Mouse (Mus musculus) adrenal gland, adult 18-20 months (tissue): ENCODE data around the gene Olfr160. TPM values are rescaled to one million over a fixed set of nuclear protein-coding genes. Genes with fewer than 3 reads are reported as not detected.
A peak's percentile ranks its signal among the peaks of the same experiment; 100 is the strongest.

Source experiments
- DNase-seq, 2 experiments: peaks; one replicate each; pipeline ENCODE4 v3.0.0; 2021 to 2022; ENCODE audit warnings: low spot score in 2 of 2
- long read RNA-seq, 2 experiments: library from polyadenylated mRNA; stranded (forward); transcript quantifications; one replicate each; pipeline ENCODE4 v2.0.0; 2021
- total RNA-seq, 2 experiments: library from RNA; stranded (reverse); gene quantifications; 1 replicate in 1 of 2; 2 replicates in 1 of 2; pipeline ENCODE4 v1.2.3; 2021

The Olfr160 gene
- total RNA-seq, result not detected
- long read RNA-seq, experiment 1, result 0 reads
- long read RNA-seq, experiment 2, result 0 reads

DNA sequence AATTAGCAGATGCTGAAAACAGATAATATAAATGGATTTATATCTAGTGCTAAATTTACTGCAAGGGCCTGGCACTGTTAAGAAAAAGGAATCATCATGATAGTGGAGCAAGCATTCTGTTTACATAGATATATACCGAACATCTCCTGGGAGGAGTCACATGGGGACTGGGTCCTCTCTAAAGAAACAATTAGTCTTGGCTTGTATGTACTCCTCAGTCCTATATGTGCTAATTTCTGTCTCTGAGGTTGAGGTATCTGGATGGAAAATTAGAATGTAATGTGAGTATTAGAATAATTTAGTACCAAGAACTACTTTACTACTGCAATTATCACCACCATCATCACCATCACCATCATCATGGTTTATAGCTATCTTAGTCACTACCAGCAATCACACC, at the start of gene Olfr160:
TSS of gene Olfr160 (minus strand) at position 101 of the 400 bp plus-strand sequence.
- DNase-seq, result no peak

DNA sequence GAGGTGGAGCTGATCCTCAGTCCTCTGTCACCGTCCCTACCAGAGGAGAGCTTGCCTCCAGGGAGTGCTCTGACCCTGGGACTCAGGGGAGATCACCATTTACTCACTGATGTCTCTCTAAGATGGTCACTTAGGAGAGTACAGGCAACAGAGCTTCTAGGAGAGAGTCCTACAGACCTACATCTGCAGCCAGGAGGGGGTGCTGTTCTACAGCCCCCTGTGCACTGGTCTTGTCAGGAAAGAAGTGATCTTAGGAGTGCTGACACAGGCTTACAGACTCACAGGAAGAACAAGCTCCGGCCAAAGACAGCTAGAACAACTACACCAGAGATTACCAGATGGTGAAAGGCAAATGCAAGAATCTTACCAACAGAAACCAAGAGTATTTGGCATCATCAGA, 46.5 kb upstream of the Olfr160 start:
- peak; percentile 26 to 27 for DNase-seq

DNA sequence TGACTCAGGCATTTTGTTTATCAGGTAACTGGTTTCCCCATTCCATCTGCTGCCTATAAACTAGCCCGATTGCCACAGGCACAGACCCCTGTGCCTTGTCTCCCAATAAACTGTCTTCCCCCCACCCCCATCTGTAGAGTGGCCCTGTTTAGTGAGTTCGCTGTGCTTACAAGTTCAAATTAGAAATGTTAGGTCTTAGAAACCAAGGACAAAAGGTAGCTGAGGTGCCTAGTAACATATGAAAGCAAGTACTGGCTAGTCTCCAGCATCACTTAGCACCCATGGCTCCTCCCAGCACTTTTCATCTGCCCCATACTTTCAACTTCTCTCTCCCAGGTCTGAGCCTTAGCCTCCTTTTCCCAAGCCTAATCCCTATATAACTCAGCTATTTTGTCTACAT, 45.7 kb upstream of the Olfr160 start:
- no peak for DNase-seq

DNA sequence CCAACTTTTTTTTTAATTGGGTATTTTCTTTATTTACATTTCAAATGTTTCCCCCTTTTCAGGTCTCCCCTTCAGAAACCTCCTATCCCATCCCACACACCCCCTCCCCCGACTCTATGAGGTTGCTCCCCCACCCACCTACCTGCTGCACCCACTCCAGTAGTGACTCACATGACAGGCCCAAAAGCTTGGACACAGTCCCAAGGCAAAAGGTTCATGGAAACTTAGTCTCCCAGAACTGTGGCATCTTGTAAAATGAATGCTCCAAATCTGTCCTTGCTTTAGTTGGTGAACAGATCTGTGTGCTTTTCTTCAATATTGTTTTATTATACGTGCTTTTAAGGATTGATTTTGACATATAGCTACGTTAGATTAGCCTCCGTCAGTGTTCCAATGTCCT, 36.0 kb upstream of the Olfr160 start:
- DNase-seq, result no peak

DNA sequence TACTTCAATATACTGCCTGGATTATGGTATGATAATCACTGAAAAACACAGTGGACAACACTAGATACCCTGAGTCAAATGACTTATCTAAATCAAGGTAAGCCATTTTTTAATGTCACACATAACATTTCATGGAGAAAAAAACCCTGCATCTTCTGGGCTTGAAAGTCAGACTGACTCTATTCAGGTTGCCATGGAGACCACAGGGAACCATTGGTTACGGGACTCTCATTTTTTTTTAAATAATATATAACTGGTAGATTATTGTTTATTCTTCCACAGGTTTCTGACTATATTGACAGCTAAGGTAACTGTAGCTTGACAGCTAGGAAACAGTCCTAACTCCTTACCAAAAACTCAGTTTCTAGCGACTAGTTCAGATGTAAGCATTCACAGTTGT, 35.4 kb upstream of the Olfr160 start:
- no peak for DNase-seq

DNA sequence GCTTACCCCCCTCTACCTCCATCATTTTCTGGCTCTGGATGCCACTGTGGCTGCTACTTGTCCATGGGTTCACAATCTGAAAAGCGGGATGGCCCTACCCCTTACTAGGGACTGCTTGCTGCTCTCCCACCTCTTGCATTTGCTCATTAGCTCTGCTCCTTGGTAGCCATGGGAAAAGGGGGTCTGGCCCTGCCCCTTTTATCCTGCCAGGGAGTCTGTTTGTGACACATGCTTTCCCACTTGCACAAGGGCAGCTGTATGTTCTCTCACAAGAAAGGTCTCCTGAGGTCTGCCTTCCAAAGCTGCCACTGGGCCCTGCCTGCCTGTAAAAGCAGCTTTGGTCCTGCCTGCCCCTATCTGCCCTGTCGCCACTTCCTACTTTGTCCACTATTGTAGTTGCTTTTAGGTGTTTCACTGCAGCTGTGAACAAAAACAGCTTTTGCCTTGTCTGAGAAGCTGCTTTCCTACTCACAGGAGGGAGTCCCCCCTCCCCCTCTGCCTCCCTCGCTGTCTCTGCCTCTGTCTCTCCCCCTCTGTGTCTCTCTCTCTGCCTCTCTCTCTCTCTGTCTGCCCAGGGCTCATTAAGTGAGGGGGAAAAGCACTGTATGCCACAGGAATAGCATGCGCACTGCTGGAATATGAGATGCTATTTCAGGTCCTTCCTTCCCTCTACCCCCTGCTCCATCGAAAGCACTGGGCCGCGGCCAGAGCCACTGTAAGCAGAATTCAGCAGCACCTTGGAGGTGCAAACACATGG, 34.4 kb upstream of the Olfr160 start:
- DNase-seq, result no peak

DNA sequence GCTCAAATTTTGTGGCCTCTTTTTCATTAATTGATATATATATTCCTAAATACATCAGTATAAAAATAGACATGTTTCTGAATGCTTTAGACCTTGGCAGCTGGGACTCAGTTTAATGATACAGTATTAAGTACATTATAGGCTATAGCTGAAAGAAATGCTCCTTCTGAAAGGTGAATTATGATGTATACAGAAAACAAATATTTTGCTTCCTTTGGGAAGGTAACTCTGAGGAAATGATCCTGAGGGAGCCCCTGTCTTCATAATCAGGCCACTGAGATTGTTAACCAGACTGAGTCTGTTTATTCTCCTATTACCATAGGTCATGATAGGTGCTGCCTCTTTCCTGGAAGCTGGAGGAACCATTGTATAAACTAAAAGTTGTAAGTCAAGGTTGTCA, 28.8 kb upstream of the Olfr160 start, which contains the start of gene Olfr874:
TSS of gene Olfr874 (plus strand) at position 301 of the 400 bp plus-strand sequence.
- no peak for DNase-seq

DNA sequence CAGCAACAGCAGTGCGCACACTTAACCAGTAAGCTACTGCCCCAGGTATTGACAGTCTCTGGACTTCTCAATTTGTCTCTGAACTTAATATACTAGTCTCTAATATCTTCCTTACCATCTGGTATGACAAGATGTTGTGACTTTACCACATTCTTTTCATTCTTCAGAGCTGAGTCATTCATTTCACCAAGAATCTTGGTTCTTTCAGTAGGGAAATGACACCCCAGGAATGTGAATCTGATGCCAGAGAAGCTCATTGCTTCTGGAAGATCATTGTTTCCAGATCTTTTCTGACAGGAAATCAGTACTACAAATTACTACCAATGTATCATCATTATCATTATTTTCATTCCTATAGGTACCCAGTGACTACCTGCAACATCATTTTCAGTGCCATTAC, 18.3 kb upstream of the Olfr160 start:
- DNase-seq, result no peak

DNA sequence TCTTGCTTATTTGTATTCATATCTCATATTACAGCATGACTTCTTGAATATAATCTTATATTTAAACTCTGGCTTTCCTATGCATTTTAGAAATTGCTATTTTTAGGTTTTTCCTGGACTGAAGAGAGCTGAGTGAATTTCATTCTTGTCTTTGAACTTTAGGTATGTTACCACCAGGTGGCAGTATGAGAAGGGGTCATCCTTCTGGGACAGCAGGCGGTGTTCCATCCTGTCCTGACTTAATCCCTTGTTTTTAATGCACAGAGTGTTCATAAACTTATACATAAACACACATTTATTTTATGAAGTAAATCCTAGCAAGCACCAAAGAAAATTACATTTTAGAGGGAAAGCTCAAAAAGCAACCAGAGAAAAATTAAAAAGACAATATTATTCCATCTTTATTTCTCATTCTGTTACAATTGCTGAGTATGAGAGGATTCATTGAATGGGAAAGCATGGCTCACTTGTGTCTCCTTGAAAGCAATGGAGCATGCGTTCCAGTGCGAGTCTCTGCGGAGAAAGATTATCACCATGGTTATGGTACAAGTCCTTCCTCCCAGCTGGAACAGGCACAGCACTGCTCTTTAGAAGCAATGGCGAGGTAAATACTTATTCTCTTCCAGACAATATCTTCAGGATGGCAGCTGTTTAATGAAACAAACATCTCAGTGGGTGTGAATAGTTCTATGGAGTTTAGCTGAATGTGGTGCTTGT, 25.9 kb downstream of the Olfr160 start:
- no peak for DNase-seq

DNA sequence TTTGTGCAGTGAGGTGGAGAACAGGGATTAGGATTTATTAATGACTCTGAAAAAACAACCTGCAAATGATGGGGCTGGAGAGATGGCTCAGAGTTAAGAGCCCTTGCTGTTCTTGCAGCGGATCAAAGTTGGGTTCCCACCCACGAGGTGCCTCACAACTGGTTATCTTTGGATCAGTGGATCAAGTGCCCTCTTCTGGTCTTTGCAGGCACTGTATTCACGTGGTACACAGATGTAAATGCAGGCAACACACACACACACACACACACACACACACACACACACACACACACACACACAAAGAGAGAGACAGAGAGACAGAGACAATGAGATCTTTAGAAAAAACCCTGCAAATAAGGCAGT, 28.1 kb downstream of the Olfr160 start:
- no peak for DNase-seq

DNA sequence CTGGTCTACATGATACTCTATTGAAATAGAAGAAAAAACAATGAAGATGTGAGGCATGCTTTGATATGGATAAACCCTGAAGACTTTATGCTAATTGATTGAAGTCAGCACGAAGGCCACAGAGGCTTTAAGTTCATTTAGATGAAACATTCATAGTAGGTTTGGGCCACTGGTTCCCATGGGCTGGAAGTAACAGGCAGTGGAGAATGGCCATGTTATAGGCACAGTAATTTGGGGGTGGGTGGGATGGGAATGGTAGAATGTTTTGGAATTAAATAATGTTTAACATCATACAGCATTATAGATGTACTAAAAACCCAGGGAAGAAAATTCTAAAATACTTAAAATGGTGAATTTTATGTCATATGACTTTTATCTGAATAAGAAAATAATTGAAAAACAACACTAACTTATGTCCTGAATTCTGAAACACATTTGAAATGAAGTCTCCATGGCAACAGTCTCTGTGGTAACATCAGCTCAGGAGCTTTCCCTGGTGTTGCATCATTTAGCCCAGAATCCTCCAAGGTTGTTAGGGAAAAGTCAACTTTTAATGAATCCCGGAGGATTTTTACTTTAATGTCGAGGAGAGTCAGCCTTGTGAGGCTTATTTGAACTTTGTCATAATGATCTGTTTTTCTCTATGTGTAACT, 28.6 kb downstream of the Olfr160 start:
- DNase-seq, result no peak

DNA sequence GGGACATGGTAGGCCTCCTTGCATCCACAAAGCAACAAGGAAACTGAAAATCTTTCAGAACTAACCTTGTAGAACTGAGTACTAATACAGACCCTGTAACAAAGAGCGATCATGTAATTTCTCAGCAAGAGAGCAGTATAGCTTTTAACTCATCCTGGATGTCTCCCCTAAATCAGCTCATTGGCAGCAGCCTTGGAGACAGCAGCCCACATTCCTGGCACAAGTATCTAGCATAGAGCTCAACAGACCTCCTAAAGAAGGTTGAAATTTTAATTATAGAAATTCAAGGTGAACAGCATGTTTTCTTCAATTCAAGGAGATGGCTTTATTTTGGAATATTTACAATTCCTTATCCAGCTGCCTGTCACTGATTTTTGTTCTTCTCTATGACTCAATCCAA, 34.9 kb downstream of the Olfr160 start:
- DNase-seq, result no peak

DNA sequence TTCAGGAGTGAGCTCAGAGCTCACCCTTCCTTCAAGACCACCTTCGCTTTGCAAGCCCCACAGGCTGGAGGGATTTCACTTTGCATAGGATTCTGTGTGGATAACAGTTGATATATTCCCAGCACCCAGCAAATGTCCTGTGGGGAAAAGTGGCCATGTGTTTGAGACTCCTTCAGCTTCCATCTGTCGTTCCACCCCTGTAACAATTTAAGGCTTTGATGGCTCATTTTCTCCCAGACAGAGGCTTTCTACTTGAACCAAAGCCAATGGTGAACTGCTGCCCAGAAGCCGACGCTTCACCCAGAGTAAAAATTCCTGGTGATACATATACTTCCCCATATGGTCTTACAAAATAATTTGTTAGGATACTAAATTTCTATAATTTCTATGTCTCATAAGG, 40.8 kb downstream of the Olfr160 start:
- no peak for DNase-seq

DNA sequence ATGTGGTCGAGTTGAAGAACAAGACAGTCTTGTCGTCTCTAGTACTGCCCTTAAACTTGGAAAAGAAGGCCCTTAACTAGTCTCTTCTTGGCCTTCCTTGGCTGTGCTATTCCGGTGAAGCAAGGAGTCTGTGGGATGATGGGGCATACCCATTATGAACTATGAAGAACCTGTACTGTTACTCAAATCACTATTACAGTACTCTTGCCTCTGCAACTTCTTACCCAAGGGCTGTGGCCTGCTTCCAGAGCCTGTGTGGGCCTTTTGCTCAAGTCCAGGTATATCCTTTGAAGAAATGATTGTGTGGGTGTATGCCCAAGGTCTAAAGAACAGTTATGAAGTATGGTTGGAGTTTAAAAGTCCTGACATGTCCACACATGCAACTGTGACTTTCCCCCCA, 45.8 kb downstream of the Olfr160 start:
- no peak for DNase-seq

DNA sequence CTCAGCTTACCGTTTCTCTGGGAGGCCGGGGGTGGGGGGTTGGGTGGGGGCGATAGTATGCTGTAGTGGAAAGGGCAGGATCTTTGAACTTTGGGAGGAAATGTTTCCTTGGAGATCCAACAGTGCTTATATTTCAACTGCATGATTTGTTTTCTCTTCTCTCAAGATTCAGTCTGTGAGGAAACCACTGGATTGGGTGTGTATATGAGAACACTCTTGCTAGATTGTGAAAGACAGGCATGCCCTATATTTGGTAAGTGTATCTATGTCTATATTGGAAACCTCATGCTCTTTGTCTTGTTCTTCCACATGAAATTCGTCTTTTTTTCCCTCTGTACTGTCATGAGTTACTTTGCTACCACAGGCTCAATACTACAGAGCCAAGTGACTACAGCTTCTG, 46.4 kb downstream of the Olfr160 start:
- no peak for DNase-seq

DNA sequence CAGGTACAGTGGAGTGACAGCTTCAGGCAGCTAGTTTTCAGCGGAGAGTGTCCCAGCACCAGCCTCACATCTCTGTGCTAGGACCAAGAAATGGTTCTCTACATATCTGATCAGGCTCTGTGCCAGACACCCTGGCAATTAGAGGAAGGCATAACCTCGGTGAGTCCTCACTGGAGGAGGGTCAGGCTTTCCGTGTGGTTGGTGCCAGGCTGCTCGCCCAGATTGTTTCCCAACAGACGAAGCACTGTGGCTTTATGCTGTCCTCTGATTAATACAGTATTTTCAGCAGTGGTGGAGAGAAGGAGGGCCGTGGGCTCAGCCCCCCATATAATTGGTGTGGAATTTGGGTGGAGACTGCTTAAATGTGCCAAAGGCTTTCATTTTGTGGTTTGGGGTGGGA, 46.9 kb downstream of the Olfr160 start, which contains the start of gene Panx3:
TSS of gene Panx3 (minus strand) at position 121 of the 400 bp plus-strand sequence.
- DNase-seq, result no peak

DNA sequence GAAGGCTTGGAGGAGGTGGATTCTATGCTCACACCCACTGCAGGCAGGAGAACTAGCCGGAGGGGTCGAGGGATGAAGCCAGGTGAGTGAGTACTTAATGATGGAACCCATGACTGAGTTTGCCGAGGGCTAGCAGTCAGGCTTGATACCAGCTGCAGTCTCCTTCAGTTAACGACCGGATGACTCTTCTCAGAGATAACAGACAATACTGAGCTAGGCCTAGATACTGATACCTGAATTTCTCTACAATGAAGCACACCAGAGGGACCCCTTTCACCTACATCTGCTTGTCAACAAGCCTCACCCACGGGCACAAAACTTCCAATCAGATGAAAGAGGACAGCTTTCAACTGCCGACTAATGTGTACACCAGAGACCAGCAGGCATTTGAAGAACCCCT, 50.0 kb downstream of the Olfr160 start:
- DNase-seq, result no peak

DNA sequence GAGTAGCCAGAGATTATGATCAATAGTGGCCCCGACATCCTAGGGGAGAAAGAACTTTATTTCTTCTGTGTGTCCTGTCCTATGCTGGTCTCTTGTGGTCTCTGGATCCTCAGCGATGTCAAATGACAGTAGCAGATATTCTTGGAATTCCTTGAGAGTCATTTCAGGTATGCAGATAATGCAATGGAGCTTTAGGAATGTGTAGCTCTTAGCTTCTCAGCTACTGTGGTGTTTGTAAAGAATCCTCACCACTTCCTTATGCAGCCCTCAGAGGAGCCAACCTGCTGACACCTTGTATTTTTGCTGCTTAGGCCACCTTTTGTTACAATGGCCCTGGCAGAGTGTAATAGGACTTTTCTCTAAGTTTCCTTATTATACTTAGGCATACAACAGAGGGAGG, 51.4 kb downstream of the Olfr160 start:
- no peak for DNase-seq

DNA sequence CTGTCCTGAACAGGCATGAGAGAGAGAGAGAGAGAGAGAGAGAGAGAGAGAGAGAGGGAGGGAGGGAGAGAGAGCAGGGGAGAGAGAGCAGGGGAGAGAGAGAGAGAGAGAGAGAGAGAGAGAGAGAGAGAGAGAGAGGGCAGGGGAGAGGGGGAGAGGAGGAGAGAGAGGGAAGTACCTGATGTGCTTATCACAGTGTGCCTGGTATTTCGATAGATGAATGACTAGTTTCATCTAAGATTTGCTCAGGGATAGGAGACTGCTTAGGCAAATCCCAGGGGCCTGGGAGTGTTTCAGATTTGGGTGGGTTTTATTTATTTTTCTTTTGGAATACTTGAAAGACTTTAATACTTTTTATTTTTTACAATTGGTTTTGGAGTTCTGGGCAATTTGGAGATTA, 52.8 kb downstream of the Olfr160 start:
- DNase-seq, result no peak

DNA sequence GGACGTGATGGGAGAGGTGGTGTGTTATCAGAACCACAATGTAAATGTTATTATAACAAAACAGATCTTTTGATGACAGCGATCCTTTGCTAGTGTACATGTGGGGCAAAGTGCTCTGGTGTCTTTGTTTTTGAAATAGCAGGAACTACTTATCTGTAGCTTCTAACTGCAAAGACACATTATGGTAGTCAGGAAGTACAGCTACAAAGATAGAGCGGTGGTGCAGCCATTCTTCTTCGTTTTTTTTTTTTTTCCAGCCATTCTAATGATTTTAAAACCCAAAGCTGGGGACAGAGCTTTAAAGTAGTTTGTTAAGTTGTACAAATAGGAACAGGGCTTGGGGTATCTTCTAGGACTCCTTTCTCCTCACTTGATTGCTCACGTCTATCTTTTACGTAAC, 56.6 kb downstream of the Olfr160 start:
- DNase-seq, result no peak
